Mouse (Mus musculus): ENCODE measurements at regions not wholly inside any gene's neighbourhood (a gene's known extent, or its start where the extent isn't known, plus 50 kb on each side); places are given as distances from the start of the nearest gene placed in this dataset.

- Histone ChIP-seq H3K9me3 (replicated peaks; ENCODE audit: insufficient read depth, low read length) (no peaks in the 10 kb centered on the region), H3K4me1 (ENCODE audit: control insufficient read depth in 1 of 2, insufficient read depth in 2 of 2, low read length in 2 of 2) (peaks cover 14 to 21% of the 10 kb centered on the region in 2 experiments), H3K9ac (ENCODE audit: control insufficient read depth, low read depth, low read length, poor library complexity, severe bottlenecking) (no peak overlapping the region), H3K79me2 (ENCODE audit: control insufficient read depth, insufficient read depth, low read length, poor library complexity) (no peaks in the 10 kb centered on the region), H3K4me3 (ENCODE audit: control insufficient read depth in 1 of 2, insufficient read depth in 1 of 2, low read depth in 2 of 2, low read length in 2 of 2) (no peak overlapping the region), H3K36me3 (ENCODE audit: control insufficient read depth in 1 of 2, insufficient read depth in 2 of 2, low read length in 2 of 2) (peaks cover 0 to 27% of the 10 kb centered on the region in 2 experiments; a peak in 2 of 4 replicates), H3K27ac (ENCODE audit: control insufficient read depth, low read depth, low read length) (no peak overlapping the region), H3K27me3 (ENCODE audit: control insufficient read depth in 1 of 2, insufficient read depth in 2 of 2, low read length in 2 of 2) (no peaks in the 10 kb centered on the region)
- no peak for DNase-seq (ENCODE audit: low read depth, low spot score)
- TF ChIP-seq GABPA (IDR thresholded peaks at IDR 0.05; ENCODE audit: low read depth, low read length), result no peak
These were observed 187.7 kb downstream of the Rnf152 start for GRCm38 (mm10) chr1:105168808-105169207.

GRCm38 (mm10) chr1:105157459-105158124, 198.9 kb downstream of the Rnf152 start:
- Histone ChIP-seq H3K4me1 (ENCODE audit: control insufficient read depth in 1 of 2, insufficient read depth in 2 of 2, low read length in 2 of 2) (no peaks in the 10 kb centered on the region), H3K27ac (ENCODE audit: control insufficient read depth, low read depth, low read length) (no peak overlapping the region), H3K4me3 (ENCODE audit: control insufficient read depth in 1 of 2, insufficient read depth in 1 of 2, low read depth in 2 of 2, low read length in 2 of 2) (no peak overlapping the region), H3K9ac (ENCODE audit: control insufficient read depth, low read depth, low read length, poor library complexity, severe bottlenecking) (no peak overlapping the region), H3K36me3 (ENCODE audit: control insufficient read depth in 1 of 2, insufficient read depth in 2 of 2, low read length in 2 of 2) (no peaks in the 10 kb centered on the region), H3K27me3 (ENCODE audit: control insufficient read depth in 1 of 2, insufficient read depth in 2 of 2, low read length in 2 of 2) (no peaks in the 10 kb centered on the region), H3K9me3 (replicated peaks; ENCODE audit: insufficient read depth, low read length) (no peaks in the 10 kb centered on the region), H3K79me2 (ENCODE audit: control insufficient read depth, insufficient read depth, low read length, poor library complexity) (no peaks in the 10 kb centered on the region)
- no peak for DNase-seq (ENCODE audit: low read depth, low spot score)
- no peak for TF ChIP-seq CHD1 (IDR thresholded peaks at IDR 0.05; ENCODE audit: low read depth, low read length)
- no peak for TF ChIP-seq MAZ (IDR thresholded peaks at IDR 0.05; ENCODE audit: low read depth, low read length)
- TF ChIP-seq MYB (IDR thresholded peaks at IDR 0.05; ENCODE audit: low read depth, low read length), result no peak
- no peak for TF ChIP-seq ETS1 (IDR thresholded peaks at IDR 0.05; ENCODE audit: low read depth, low read length)
- TF ChIP-seq POLR2AphosphoS5 (IDR thresholded peaks at IDR 0.05; ENCODE audit: borderline replicate concordance, low read depth, low read length), result no peak
- no peak for TF ChIP-seq BHLHE40 (IDR thresholded peaks at IDR 0.05; ENCODE audit: borderline replicate concordance, low read depth, low read length)
- no peak for TF ChIP-seq MEF2A (IDR thresholded peaks at IDR 0.05; ENCODE audit: extremely low read depth, insufficient replicate concordance, low read depth, low read length, poor library complexity, severe bottlenecking)
- TF ChIP-seq JUND (IDR thresholded peaks at IDR 0.05; ENCODE audit: low read depth, low read length), result no peak
- TF ChIP-seq GATA1 (IDR thresholded peaks at IDR 0.05; ENCODE audit: low read depth, low read length), result no peak

- no peak for DNase-seq (ENCODE audit: low read depth, low spot score)
- Histone ChIP-seq H3K9ac (ENCODE audit: control insufficient read depth, low read depth, low read length, poor library complexity, severe bottlenecking) (no peak overlapping the region), H3K4me3 (ENCODE audit: control insufficient read depth in 1 of 2, insufficient read depth in 1 of 2, low read depth in 2 of 2, low read length in 2 of 2) (no peak overlapping the region), H3K4me1 (ENCODE audit: control insufficient read depth in 1 of 2, insufficient read depth in 2 of 2, low read length in 2 of 2) (no peaks in the 10 kb centered on the region), H3K9me3 (replicated peaks; ENCODE audit: insufficient read depth, low read length) (no peaks in the 10 kb centered on the region), H3K27ac (ENCODE audit: control insufficient read depth, low read depth, low read length) (no peak overlapping the region), H3K27me3 (ENCODE audit: control insufficient read depth in 1 of 2, insufficient read depth in 2 of 2, low read length in 2 of 2) (no peaks in the 10 kb centered on the region), H3K79me2 (ENCODE audit: control insufficient read depth, insufficient read depth, low read length, poor library complexity) (no peaks in the 10 kb centered on the region), H3K36me3 (ENCODE audit: control insufficient read depth in 1 of 2, insufficient read depth in 2 of 2, low read length in 2 of 2) (no peaks in the 10 kb centered on the region)
- TF ChIP-seq TCF12 (IDR thresholded peaks at IDR 0.05; ENCODE audit: low read depth, low read length) (no peak), NELFE (IDR thresholded peaks at IDR 0.05; ENCODE audit: low read depth, low read length) (no peak), RCOR1 (IDR thresholded peaks at IDR 0.05; ENCODE audit: low read depth, low read length) (no peak), GABPA (IDR thresholded peaks at IDR 0.05; ENCODE audit: low read depth, low read length) (no peak), NRF1 (IDR thresholded peaks at IDR 0.05; ENCODE audit: insufficient read depth, low read depth, low read length, poor library complexity, severe bottlenecking) (no peak), MXI1 (IDR thresholded peaks at IDR 0.05; ENCODE audit: low read depth, low read length) (no peak)
These were observed 204.2 kb downstream of the Rnf152 start for GRCm38 (mm10) chr1:105152175-105152828.

All from MEL (cell line).